Mouse (Mus musculus) adrenal gland, postnatal 14 days (tissue): ENCODE measurements around the gene Fam205a3. TPM values are rescaled to one million over a fixed set of nuclear protein-coding genes. Genes with fewer than 3 reads are reported as not detected.
"Not testable (repeated sequence)": the region's sequence is repeated elsewhere in the genome, so short reads cannot be mapped to it uniquely, and the experiment has no call there.

Experiments
- DNase-seq: peaks from one replicate; pipeline ENCODE4 v3.0.0; 2021; ENCODE audit warnings: mixed read lengths
- long read RNA-seq, 2 experiments: library from polyadenylated mRNA; stranded (forward); transcript quantifications; one replicate each; pipeline ENCODE4 v2.0.0; 2021
- total RNA-seq: library from RNA; stranded (reverse); gene quantifications from 2 replicates; pipeline ENCODE4 v1.2.3, GENCODE M21; 2021

The Fam205a3 gene
- not detected in 2 replicates for total RNA-seq
- long read RNA-seq, experiment 1 = 0 reads
- long read RNA-seq, experiment 2 = 0 reads

GRCm38 (mm10) chr4:42318034-42318433 lies at the start of gene Fam205a3:
Gene Fam205a3, plus strand, starts transcription at chr4:42318334.
- DNase-seq = not testable (repeated sequence)

- not testable (repeated sequence) for DNase-seq
Measured at GRCm38 (mm10) chr4:42293967-42294366, 24.2 kb upstream of the Fam205a3 start, which contains the start of gene Gm21953. Gene Gm21953, plus strand, starts transcription at chr4:42294267.

Other genes starting within 250 kb of the Fam205a3 start
- not detected in 2 replicates for gene Gm3893, start 227.1 kb upstream of the Fam205a3 start, total RNA-seq
- gene Gm13304, start 203.5 kb upstream of the Fam205a3 start, total RNA-seq = 2.2 and 17.7 TPM in 2 replicates
- gene Gm13306, start 164.9 kb upstream of the Fam205a3 start, total RNA-seq = 17.8 TPM in 1 of 2 replicates, not detected in the other
- 0.56 and 1.7 TPM in 2 replicates for gene Gm13305, start 149.7 kb upstream of the Fam205a3 start, total RNA-seq
- gene Gm10600, start 77.7 kb upstream of the Fam205a3 start, total RNA-seq = 0.89 and 1.8 TPM in 2 replicates
- not detected in 2 replicates for gene Ccl21b, start 62.6 kb upstream of the Fam205a3 start, total RNA-seq
- gene Gm21953, start 24.1 kb upstream of the Fam205a3 start, total RNA-seq = not detected in 2 replicates
- gene Gm21586, start 121.0 kb downstream of the Fam205a3 start, total RNA-seq = not detected in 2 replicates
- gene Gm2163, start 148.4 kb downstream of the Fam205a3 start, total RNA-seq = 0.48 and 0.49 TPM in 2 replicates
- not detected in 2 replicates for gene Fam205a2, start 209.8 kb downstream of the Fam205a3 start, total RNA-seq